Mouse (Mus musculus): ENCODE measurements around the gene Rpl34. TPM values are rescaled to one million over a fixed set of nuclear protein-coding genes. Genes with fewer than 3 reads are reported as not detected.
A peak's percentile ranks its signal among the peaks of the same experiment; 100 is the strongest.

Rpl34 gene
- polyA plus RNA-seq (2014; fragmentation: Nextera tagmentation; extraction: Ambion mirVana): 614 and 626 TPM in 2 replicates

- peak within 1 kb of the TSS; percentile 99 for H3K9ac ChIP-seq (ENCODE audit: low read depth, low read length)
- H3K27me3 ChIP-seq (ENCODE audit: control insufficient read depth, insufficient read depth, low read length): no peaks in the 10 kb centered on the region
- no peaks in the 10 kb centered on the region for H3K9me3 ChIP-seq (replicated peaks; ENCODE audit: control insufficient read depth, low read length)
- peak; percentile 98 for ATAC-seq (replicated peaks; ENCODE audit: insufficient number of reproducible peaks, low FRiP score, low TSS enrichment)
- peak within 1 kb of the TSS; percentile 84 for H3K27ac ChIP-seq (ENCODE audit: low read depth, low read length)
- H3K36me3 ChIP-seq (ENCODE audit: control insufficient read depth, insufficient read depth, low read length): peaks cover 24% of the 10 kb centered on the region
- H3K4me1 ChIP-seq (ENCODE audit: control insufficient read depth, insufficient read depth, low read length): peaks cover 12% of the 10 kb centered on the region; the same call in 1 of the 2 replicates
- WGBS (ENCODE audit: insufficient replicate concordance): under 1% methylated on average over 45 of the region's 45 CpGs
- peak within 1 kb of the TSS; percentile 98 for H3K4me3 ChIP-seq (ENCODE audit: low read depth, low read length)
- H3K4me2 ChIP-seq: peak within 1 kb of the TSS; percentile 86
These were observed at the start of gene Rpl34 for GRCm38 (mm10) chr3:130730189-130730653. Gene Rpl34 (minus strand): TSS chr3:130730398.

- Histone ChIP-seq H3K27ac (ENCODE audit: low read depth, low read length) (no peak overlapping the region), H3K4me3 (ENCODE audit: low read depth, low read length) (no peak overlapping the region), H3K36me3 (ENCODE audit: control insufficient read depth, insufficient read depth, low read length) (no peaks in the 10 kb centered on the region), H3K4me2 (no peak overlapping the region), H3K9me3 (replicated peaks; ENCODE audit: control insufficient read depth, low read length) (no peaks in the 10 kb centered on the region), H3K4me1 (ENCODE audit: control insufficient read depth, insufficient read depth, low read length) (no peaks in the 10 kb centered on the region), H3K27me3 (ENCODE audit: control insufficient read depth, insufficient read depth, low read length) (no peaks in the 10 kb centered on the region), H3K9ac (ENCODE audit: low read depth, low read length) (no peak overlapping the region)
- 49% methylated on average over 3 of the region's 3 CpGs for WGBS (ENCODE audit: insufficient replicate concordance)
- ATAC-seq (replicated peaks; ENCODE audit: insufficient number of reproducible peaks, low FRiP score, low TSS enrichment): no peak
These were observed 38.0 kb upstream of the Rpl34 start for GRCm38 (mm10) chr3:130768172-130768571.

- H3K27me3 ChIP-seq (ENCODE audit: control insufficient read depth, insufficient read depth, low read length): no peaks in the 10 kb centered on the region
- H3K4me1 ChIP-seq (ENCODE audit: control insufficient read depth, insufficient read depth, low read length): no peaks in the 10 kb centered on the region
- H3K9me3 ChIP-seq (replicated peaks; ENCODE audit: control insufficient read depth, low read length): no peaks in the 10 kb centered on the region
- WGBS (ENCODE audit: insufficient replicate concordance): 71% methylated on average over 5 of the region's 5 CpGs
- H3K4me2 ChIP-seq: no peak overlapping the region
- H3K4me3 ChIP-seq (ENCODE audit: low read depth, low read length): no peak overlapping the region
- H3K36me3 ChIP-seq (ENCODE audit: control insufficient read depth, insufficient read depth, low read length): no peaks in the 10 kb centered on the region
- no peak overlapping the region for H3K27ac ChIP-seq (ENCODE audit: low read depth, low read length)
- H3K9ac ChIP-seq (ENCODE audit: low read depth, low read length): no peak overlapping the region
- no peak for ATAC-seq (replicated peaks; ENCODE audit: insufficient number of reproducible peaks, low FRiP score, low TSS enrichment)
These were observed 33.9 kb upstream of the Rpl34 start for GRCm38 (mm10) chr3:130764091-130764490.

DNA sequence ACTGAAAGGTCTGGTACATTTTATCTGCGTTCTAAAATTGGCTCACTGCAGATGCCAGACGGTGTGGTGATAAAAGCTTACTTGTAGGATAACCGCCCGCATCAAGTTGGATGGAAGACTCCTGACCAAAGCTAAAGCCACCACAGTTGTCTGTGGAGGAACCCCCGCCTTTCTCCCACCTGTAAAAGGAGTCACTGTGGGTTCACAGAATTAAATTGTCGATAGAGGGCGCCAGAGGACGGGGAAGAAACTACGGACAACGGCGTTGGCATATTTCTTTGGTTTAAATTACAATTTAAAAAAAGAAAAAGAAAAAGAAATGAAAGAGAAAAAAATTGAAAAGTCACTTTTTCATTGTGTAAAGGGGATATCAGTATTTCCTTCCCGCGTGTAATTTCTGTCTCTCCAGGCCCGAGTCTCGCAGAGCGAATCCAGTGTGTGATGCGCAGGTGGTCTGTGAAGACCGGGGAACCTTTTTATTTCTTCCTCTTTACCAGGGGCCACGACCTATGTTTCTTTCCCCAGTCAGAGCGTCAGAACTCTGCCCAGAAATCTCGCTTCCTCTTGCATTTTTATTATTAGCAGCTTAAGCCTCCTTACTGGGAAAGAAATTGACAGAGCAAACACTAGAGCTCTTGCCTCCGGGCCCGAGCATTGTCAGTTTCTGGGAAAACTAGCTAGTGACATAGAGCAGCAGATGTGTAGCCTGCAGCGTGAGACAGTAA, 30.7 kb upstream of the Rpl34 start:
- Histone ChIP-seq H3K9ac (ENCODE audit: low read depth, low read length) (no peak overlapping the region), H3K27me3 (ENCODE audit: control insufficient read depth, insufficient read depth, low read length) (no peaks in the 10 kb centered on the region), H3K9me3 (replicated peaks; ENCODE audit: control insufficient read depth, low read length) (no peaks in the 10 kb centered on the region), H3K4me1 (ENCODE audit: control insufficient read depth, insufficient read depth, low read length) (no peaks in the 10 kb centered on the region), H3K4me3 (ENCODE audit: low read depth, low read length) (no peak overlapping the region), H3K4me2 (no peak overlapping the region), H3K36me3 (ENCODE audit: control insufficient read depth, insufficient read depth, low read length) (no peaks in the 10 kb centered on the region), H3K27ac (ENCODE audit: low read depth, low read length) (no peak overlapping the region)
- 54% methylated on average over 24 of the region's 24 CpGs for WGBS (ENCODE audit: insufficient replicate concordance)
- no peak for ATAC-seq (replicated peaks; ENCODE audit: insufficient number of reproducible peaks, low FRiP score, low TSS enrichment)

GRCm38 (mm10) chr3:130758157-130758841, 28.1 kb upstream of the Rpl34 start:
- no peak for ATAC-seq (replicated peaks; ENCODE audit: insufficient number of reproducible peaks, low FRiP score, low TSS enrichment)
- H3K9me3 ChIP-seq (replicated peaks; ENCODE audit: control insufficient read depth, low read length): no peaks in the 10 kb centered on the region
- H3K27me3 ChIP-seq (ENCODE audit: control insufficient read depth, insufficient read depth, low read length): no peaks in the 10 kb centered on the region
- H3K9ac ChIP-seq (ENCODE audit: low read depth, low read length): no peak overlapping the region
- H3K4me3 ChIP-seq (ENCODE audit: low read depth, low read length): no peak overlapping the region
- no peak overlapping the region for H3K4me2 ChIP-seq
- no peaks in the 10 kb centered on the region for H3K36me3 ChIP-seq (ENCODE audit: control insufficient read depth, insufficient read depth, low read length)
- WGBS (ENCODE audit: insufficient replicate concordance): 80% methylated on average over 15 of the region's 15 CpGs
- H3K4me1 ChIP-seq (ENCODE audit: control insufficient read depth, insufficient read depth, low read length): no peaks in the 10 kb centered on the region
- no peak overlapping the region for H3K27ac ChIP-seq (ENCODE audit: low read depth, low read length)

DNA sequence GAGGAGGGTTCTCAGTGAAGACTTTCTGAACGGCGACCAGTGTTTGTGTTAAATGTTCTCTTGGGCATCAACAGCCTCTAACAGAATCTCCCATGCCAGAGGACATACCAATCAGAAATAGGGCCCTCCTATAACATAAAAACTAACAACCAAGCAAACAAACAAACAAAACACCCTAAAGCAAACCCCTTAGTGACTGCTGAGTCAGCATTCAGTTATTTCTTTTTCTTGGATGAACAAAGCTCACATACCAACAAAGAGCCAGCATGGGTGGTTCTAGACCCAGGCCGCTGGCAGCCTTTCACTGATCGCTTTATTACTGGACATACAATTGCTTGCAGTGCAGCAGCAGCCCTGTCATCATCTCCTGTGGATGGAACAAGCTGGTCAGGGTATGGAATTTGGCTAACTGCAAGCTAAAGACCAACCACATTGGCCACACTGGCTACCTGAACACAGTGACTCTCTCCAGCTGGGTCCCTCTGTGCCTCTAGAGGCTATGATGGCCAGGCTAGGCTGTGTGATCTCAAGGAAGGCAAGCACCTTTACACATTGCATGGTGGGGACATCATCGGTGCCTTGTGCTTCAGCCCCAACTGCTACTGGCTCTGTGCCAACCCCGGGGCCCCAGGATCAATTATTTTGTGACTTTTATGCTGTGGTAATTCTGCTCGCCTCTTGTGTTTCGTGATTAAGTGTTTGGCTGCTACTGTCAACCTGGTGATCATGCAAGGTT, 27.1 kb upstream of the Rpl34 start:
- Histone ChIP-seq H3K9me3 (replicated peaks; ENCODE audit: control insufficient read depth, low read length) (no peaks in the 10 kb centered on the region), H3K9ac (ENCODE audit: low read depth, low read length) (no peak overlapping the region), H3K36me3 (ENCODE audit: control insufficient read depth, insufficient read depth, low read length) (no peaks in the 10 kb centered on the region), H3K4me2 (no peak overlapping the region), H3K27me3 (ENCODE audit: control insufficient read depth, insufficient read depth, low read length) (no peaks in the 10 kb centered on the region), H3K4me3 (ENCODE audit: low read depth, low read length) (no peak overlapping the region), H3K4me1 (ENCODE audit: control insufficient read depth, insufficient read depth, low read length) (no peaks in the 10 kb centered on the region), H3K27ac (ENCODE audit: low read depth, low read length) (no peak overlapping the region)
- WGBS (ENCODE audit: insufficient replicate concordance): 86% methylated on average over 8 of the region's 8 CpGs
- ATAC-seq (replicated peaks; ENCODE audit: insufficient number of reproducible peaks, low FRiP score, low TSS enrichment): no peak

DNA sequence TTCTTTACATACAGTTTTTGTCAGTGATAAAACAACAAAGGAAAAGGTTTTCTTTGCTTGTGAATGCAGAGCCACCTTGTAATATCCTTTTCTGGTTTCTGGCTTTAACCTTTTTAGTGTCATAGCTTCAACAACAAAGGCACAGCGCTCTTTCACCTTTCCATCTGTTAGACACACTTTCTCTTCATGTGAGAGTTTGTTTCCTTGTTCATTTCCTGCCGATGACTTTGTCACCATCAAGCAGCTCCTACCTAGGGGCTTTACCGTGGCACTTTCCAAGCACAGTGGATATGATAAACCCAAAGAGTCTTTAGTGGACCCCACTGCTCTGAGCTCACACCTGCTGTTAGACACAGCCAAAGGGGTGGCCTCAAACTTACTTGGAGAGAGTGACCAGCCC, 19.0 kb upstream of the Rpl34 start:
- no peak overlapping the region for H3K4me3 ChIP-seq (ENCODE audit: low read depth, low read length)
- no peaks in the 10 kb centered on the region for H3K36me3 ChIP-seq (ENCODE audit: control insufficient read depth, insufficient read depth, low read length)
- H3K4me2 ChIP-seq: no peak overlapping the region
- no peak for ATAC-seq (replicated peaks; ENCODE audit: insufficient number of reproducible peaks, low FRiP score, low TSS enrichment)
- H3K27ac ChIP-seq (ENCODE audit: low read depth, low read length): no peak overlapping the region
- H3K4me1 ChIP-seq (ENCODE audit: control insufficient read depth, insufficient read depth, low read length): no peaks in the 10 kb centered on the region
- H3K9ac ChIP-seq (ENCODE audit: low read depth, low read length): no peak overlapping the region
- no peaks in the 10 kb centered on the region for H3K27me3 ChIP-seq (ENCODE audit: control insufficient read depth, insufficient read depth, low read length)
- 79% methylated on average over 3 of the region's 3 CpGs for WGBS (ENCODE audit: insufficient replicate concordance)
- no peaks in the 10 kb centered on the region for H3K9me3 ChIP-seq (replicated peaks; ENCODE audit: control insufficient read depth, low read length)

GRCm38 (mm10) chr3:130746673-130747619, 16.7 kb upstream of the Rpl34 start:
- Histone ChIP-seq H3K9me3 (replicated peaks; ENCODE audit: control insufficient read depth, low read length) (no peaks in the 10 kb centered on the region), H3K27me3 (ENCODE audit: control insufficient read depth, insufficient read depth, low read length) (no peaks in the 10 kb centered on the region), H3K27ac (ENCODE audit: low read depth, low read length) (no peak overlapping the region), H3K4me3 (ENCODE audit: low read depth, low read length) (no peak overlapping the region), H3K4me2 (no peak overlapping the region), H3K4me1 (ENCODE audit: control insufficient read depth, insufficient read depth, low read length) (no peaks in the 10 kb centered on the region), H3K36me3 (ENCODE audit: control insufficient read depth, insufficient read depth, low read length) (no peaks in the 10 kb centered on the region), H3K9ac (ENCODE audit: low read depth, low read length) (no peak overlapping the region)
- WGBS (ENCODE audit: insufficient replicate concordance): 73% methylated on average over 10 of the region's 10 CpGs
- ATAC-seq (replicated peaks; ENCODE audit: insufficient number of reproducible peaks, low FRiP score, low TSS enrichment): no peak

Data from heart, embryonic 11.5 days (tissue).